Mouse (Mus musculus): ENCODE data around the gene Rccd1.
A peak's percentile ranks its signal among the peaks of the same experiment; 100 is the strongest.

Rccd1 gene

DNA sequence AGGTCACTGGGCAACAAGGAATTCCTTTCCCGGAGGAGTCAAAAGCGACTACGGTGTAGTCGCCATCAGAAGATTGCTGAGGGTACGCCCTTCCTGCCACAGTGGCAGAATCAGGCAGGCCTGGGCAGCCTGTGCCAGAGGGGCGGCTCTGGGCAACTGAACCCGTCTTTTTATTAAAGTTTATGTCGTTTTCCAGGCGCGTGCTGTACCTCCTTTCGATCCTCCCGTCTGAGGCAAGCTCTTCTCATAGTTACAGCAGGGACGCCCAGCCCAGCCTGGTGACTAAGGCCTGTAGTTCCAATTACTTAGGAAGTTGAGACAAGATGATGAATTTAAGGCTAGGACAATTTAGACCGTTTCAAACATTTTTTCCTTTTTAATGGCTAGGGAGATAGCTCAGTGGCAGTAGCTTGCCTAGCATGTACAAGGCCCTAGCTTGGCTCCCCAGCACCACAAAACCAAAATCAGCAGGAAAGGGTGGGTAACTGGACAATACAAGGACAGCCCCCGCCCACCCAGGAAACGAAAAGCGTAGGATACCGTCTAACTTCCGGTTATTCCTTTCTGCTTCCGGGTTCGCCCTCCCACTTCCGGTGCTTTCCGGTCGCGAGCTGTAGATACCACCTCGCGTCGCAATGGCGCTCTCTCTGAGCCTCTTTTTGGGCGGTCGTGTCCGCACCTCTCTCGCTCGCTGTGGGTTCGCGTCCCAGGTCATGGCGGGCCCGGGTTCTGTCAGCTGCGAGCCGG is 63.5 kb downstream of the Rccd1 start, which contains the start of gene Ngrn:
Gene Ngrn (plus strand): TSS at position 591 of the 747 bp plus-strand sequence.
- DNase-seq (ENCODE audit: low read depth, low spot score) = peak; percentile 93

DNA sequence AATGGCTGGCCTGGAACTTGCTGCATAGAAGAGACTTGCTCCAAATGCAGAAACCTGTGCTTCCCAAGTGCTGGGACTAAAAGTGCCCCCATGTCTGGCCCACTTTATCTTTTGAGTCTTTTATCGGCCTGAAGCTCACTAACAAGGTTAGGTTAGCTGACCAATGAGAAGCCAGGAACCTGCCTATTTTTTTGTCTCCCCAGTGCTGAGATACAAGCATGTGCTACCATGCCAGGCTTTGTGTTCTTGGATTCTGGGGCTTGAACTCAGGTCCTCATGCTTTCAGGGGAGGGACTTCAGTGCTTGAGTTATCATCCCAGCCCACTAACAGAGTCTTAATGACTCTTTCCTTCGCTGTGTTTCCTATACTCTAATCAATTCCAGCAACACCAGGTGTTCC is 66.5 kb downstream of the Rccd1 start:
- DNase-seq (ENCODE audit: low read depth, low spot score) = peak; percentile 16

- DNase-seq (ENCODE audit: low read depth, low spot score) = peak; percentile 54
Measured at GRCm38 (mm10) chr7:80255981-80256380, 68.3 kb downstream of the Rccd1 start.

DNA sequence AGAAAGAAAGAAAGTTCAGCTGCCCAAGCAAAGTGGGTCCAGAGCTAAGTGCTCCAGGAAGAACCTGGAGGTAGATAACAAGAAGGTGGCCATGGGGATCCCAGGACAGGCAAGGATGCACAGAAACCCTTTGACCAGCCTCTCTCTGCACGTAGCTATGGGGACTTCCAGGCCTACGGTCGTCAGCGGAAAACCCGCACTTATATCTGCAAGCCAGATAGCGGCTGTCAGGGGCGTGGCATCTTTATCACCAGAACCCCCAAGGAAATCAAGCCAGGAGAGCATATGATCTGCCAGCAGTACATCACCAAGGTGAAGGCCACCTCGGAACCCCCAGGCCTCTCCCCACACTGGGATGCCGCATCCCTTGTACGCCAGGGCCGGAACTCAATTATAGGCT is 71.4 kb downstream of the Rccd1 start:
- DNase-seq (ENCODE audit: low read depth, low spot score) = no peak

- no peak for DNase-seq (ENCODE audit: low read depth, low spot score)
Measured at GRCm38 (mm10) chr7:80252437-80252836, 71.8 kb downstream of the Rccd1 start.

- no peak for DNase-seq (ENCODE audit: low read depth, low spot score)
Measured at GRCm38 (mm10) chr7:80246859-80247258, 77.4 kb downstream of the Rccd1 start.

- peak; percentile 99 for DNase-seq (ENCODE audit: low read depth, low spot score)
Measured at GRCm38 (mm10) chr7:80246148-80246721, 78.0 kb downstream of the Rccd1 start, which contains the start of gene Ttll13. Gene Ttll13 (plus strand): TSS chr7:80246376.

DNA sequence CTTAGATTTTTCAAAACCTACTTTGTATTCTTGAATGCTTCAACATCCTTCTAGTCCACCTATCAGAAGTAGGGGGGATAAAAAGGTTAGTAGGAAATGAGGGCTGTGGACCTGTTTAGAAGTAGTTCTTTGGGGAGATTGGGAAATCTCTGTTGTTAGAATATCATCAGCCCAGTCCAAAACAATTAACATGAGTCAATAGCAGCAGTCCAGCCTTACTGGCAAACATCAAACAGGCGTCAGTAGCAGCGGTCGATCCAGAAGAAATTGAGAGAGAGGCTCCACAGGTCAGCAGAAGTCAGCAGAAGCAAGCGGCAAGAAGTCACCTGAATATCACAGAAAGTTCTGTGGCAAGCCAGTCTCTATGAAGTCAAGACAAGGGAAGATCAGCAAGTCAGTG is 79.4 kb downstream of the Rccd1 start:
- DNase-seq (ENCODE audit: low read depth, low spot score) = no peak
